Mouse (Mus musculus) forebrain, embryonic 10.5 days (tissue): ENCODE data around the gene Ccr1l1. TPM values are rescaled to one million over a fixed set of nuclear protein-coding genes. Genes with fewer than 3 reads are reported as not detected.

Experiments
- DNase-seq: peaks from one replicate; pipeline ENCODE4 v3.0.0-alpha.2; 2017; ENCODE audit warnings: low spot score; ENCODE audit errors: extremely low spot score
- H3K27ac ChIP-seq: fragments of 300-500 bp; sonication (generic); 2 replicates; pipeline ENCODE4 v1.5.1; 2016; ENCODE audit warnings: mild to moderate bottlenecking
- H3K27me3 ChIP-seq: fragments of 300-500 bp; sonication (generic); 2 replicates; pipeline ENCODE4 v1.6.1; 2016; ENCODE audit warnings: mild to moderate bottlenecking; ENCODE audit not compliant: poor library complexity, severe bottlenecking
- H3K36me3 ChIP-seq: fragments of 300-500 bp; sonication (generic); replicated peaks from 2 replicates; pipeline ENCODE4 v1.6.1; 2016; ENCODE audit warnings: mild to moderate bottlenecking, moderate library complexity
- H3K4me1 ChIP-seq: fragments of 300-500 bp; sonication (generic); 2 replicates; pipeline ENCODE4 v1.6.1; 2016
- H3K4me3 ChIP-seq: fragments of 300-500 bp; sonication (generic); 2 replicates; pipeline ENCODE4 v1.5.1; 2016; ENCODE audit warnings: mild to moderate bottlenecking, moderate library complexity
- H3K9me3 ChIP-seq: fragments of 300-500 bp; sonication (generic); 2 replicates; pipeline ENCODE4 v1.6.1; 2016; ENCODE audit warnings: mild to moderate bottlenecking, moderate library complexity
- WGBS: fragments of 180-500 bp; shearing (Covaris S2); methylation state at CpG from one replicate; pipeline ENCODE4 v1.1.7; 2016; 5-methylcytosine and 5-hydroxymethylcytosine counted together
- polyA plus RNA-seq: library from polyadenylated mRNA; unstranded; fragments of >200 nt; fragmentation: Nextera tagmentation; extraction: Ambion mirVana; gene quantifications from 2 replicates; pipeline ENCODE4 v1.2.1, GENCODE M21; 2016

The Ccr1l1 gene
- polyA plus RNA-seq, result not detected in 2 replicates

DNA sequence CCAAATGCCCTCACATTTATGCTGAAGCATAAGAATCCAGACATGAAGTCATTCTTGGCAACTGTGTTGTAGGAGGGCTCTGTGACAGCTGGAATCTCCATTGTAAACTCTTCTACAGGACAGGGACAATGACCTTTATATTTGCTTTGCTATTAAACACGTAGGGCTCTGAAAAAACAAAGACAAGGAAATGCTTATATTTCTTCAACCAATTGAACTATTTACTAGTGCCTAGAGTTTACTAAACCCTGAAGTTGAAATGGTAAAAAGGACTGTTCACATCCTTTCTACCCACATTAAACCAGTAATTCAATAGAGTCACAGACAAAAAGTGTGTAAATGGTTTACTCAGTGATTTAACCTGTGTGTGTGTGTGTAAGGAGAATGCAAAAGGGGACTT, at the start of gene Ccr1l1:
Ccr1l1 (minus strand) TSS at position 101 of the 400 bp plus-strand sequence.
- Histone ChIP-seq H3K27ac (no peak within 1 kb of the TSS), H3K9me3 (no peaks in the 10 kb centered on the region), H3K27me3 (no peaks in the 10 kb centered on the region), H3K4me1 (no peaks in the 10 kb centered on the region), H3K4me3 (no peak within 1 kb of the TSS), H3K36me3 (no peaks in the 10 kb centered on the region)
- no peak for DNase-seq
- WGBS, result 78% methylated on average over 1 of the region's 1 CpGs

DNA sequence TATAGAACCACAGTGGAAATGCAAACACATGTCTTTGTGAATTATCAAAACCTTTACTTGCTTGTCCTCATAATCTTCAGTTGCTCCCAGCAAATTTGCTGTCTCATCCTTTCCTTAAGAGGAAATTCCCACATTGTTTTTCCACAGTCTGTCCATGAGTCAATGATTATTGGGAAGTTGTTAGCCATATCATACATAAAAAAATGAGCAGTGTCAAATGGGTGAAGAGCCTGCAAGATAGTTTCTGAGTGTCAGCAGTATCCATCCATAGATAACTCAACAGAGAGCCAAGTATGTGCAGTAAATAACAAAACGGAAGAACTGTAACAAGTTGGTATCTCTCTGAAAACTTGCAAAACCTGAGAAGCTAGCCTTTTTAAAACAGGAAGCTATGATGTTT, 43.5 kb upstream of the Ccr1l1 start, which contains the start of gene Ccr3:
Ccr3 (plus strand) TSS at position 301 of the 400 bp plus-strand sequence.
- no peaks in the 10 kb centered on the region for H3K9me3 ChIP-seq
- H3K4me3 ChIP-seq, result no peak within 1 kb of the TSS
- no peak within 1 kb of the TSS for H3K27ac ChIP-seq
- no peaks in the 10 kb centered on the region for H3K27me3 ChIP-seq
- WGBS, result 89% methylated on average over 1 of the region's 1 CpGs
- no peak for DNase-seq
- H3K4me1 ChIP-seq, result no peaks in the 10 kb centered on the region
- no peaks in the 10 kb centered on the region for H3K36me3 ChIP-seq

DNA sequence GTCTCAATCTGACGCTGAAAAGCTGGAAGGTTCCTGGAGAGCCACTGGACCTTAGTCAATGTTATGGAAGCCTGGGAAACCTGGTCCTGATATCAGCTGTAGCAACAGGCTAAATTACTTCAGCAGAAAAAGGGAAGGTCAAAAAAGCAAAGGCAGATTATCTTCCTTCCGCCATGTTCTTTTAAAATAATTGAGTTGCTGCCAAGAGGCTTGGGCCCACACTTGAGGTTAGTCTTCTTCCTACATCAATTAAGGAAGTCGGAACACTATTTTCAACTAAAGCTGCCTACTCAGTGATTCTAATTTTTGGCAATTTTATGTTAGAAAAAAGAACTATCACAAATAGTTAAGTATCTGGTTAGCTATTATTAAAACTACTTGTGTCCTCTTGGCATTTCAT, 41.7 kb upstream of the Ccr1l1 start:
- H3K9me3 ChIP-seq, result no peaks in the 10 kb centered on the region
- H3K27ac ChIP-seq, result no peak overlapping the region
- H3K4me3 ChIP-seq, result no peak overlapping the region
- H3K4me1 ChIP-seq, result no peaks in the 10 kb centered on the region
- no peaks in the 10 kb centered on the region for H3K27me3 ChIP-seq
- no peak for DNase-seq
- WGBS, result 89% methylated on average over 3 of the region's 3 CpGs
- no peaks in the 10 kb centered on the region for H3K36me3 ChIP-seq

DNA sequence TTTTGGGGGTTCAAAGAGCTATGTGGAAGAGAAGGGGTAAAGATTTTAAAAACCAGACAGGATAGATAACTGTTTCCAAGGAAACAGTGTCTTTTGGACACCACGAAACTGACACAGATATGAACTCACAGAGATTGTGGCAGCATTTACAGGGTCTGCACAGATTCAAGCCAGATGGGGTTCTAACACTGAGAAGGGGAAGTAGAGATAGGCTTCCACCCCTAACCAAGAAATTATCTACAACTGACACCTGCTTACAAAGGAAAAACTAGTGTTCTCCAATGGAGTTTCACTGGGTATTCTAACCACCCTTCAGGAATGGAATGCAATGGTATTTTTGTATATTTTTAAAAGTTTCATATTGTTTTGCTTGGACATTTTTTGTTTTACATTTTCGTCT, 37.8 kb upstream of the Ccr1l1 start:
- H3K4me1 ChIP-seq, result no peaks in the 10 kb centered on the region
- no peak overlapping the region for H3K27ac ChIP-seq
- no peaks in the 10 kb centered on the region for H3K36me3 ChIP-seq
- no peak for DNase-seq
- H3K9me3 ChIP-seq, result no peaks in the 10 kb centered on the region
- no peaks in the 10 kb centered on the region for H3K27me3 ChIP-seq
- H3K4me3 ChIP-seq, result no peak overlapping the region
- WGBS, result 82% methylated on average over 2 of the region's 2 CpGs

DNA sequence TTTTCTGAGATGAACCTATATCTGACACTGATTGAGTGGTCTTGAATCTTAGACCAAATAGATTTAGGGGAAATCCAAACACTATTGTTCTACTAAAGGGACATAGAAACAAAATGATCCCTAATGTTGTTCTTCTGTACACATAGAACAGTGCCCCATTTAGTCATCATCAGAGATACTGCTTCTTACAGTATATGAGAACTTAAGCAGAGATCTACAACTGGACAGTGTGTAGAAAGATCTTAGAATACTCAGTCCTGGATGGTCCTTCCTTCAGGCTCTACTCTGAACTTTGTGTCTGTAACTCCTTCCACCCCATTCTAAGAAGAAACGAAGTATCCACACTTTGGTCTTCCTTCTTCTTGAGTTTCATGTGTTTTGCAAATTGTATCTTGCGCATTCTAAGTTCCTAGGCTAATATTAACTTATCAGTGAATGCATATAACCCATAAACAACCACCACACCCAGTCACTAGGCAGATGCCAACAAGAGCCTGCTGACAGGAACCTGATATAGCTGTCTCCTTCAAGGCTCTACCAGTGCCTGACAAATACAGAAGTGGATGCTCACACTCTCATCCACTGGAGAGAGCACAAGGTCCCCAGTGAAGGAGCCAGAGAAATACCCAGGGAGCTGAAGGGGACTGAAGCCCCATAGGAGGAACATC, 36.9 kb upstream of the Ccr1l1 start:
- Histone ChIP-seq H3K27ac (no peak overlapping the region), H3K9me3 (no peaks in the 10 kb centered on the region), H3K36me3 (no peaks in the 10 kb centered on the region), H3K4me1 (no peaks in the 10 kb centered on the region), H3K27me3 (no peaks in the 10 kb centered on the region), H3K4me3 (no peak overlapping the region)
- 78% methylated on average over 2 of the region's 2 CpGs for WGBS
- no peak for DNase-seq

DNA sequence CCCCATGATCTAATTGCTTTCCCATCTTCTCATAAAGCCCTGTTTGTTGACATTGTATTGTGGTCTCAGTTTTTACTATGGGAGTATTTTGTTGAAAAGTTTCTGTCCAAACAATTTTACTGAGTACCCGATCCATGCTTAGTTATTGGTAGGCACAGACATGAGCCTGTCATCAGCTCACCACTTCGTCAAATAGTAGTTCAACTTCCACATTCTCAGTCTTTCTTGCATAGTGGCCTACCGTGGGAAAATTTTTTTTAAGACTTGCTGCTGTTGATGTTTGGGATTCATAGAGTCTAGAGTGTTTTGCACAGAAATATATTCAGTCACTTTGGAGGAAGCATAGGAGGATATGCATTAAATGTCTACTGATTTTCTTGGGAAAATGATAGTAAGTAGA, 35.1 kb upstream of the Ccr1l1 start:
- no peaks in the 10 kb centered on the region for H3K4me1 ChIP-seq
- 88% methylated on average over 3 of the region's 3 CpGs for WGBS

DNA sequence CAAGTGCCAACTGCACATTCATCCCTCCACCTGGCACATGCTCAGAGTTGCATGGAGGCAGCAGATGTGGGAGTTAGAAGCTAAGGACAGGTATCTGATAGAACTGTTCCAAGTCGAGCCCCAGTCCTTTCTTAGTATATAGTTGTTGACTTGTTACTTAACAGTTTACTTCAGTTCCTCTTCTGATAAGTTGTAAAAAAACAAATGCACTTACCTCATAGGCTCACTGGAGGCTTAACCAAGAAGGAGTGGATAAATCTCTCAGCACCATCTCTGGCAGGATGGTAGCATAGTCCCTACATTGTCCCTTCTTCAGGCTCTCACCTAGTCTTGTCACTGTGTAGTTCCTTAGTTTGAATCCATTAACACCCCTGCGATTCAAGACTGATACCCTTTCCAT, 34.5 kb upstream of the Ccr1l1 start:
- H3K4me3 ChIP-seq, result no peak overlapping the region
- no peaks in the 10 kb centered on the region for H3K36me3 ChIP-seq
- 80% methylated on average over 2 of the region's 2 CpGs for WGBS
- H3K4me1 ChIP-seq, result no peaks in the 10 kb centered on the region
- no peak overlapping the region for H3K27ac ChIP-seq
- no peaks in the 10 kb centered on the region for H3K9me3 ChIP-seq
- no peaks in the 10 kb centered on the region for H3K27me3 ChIP-seq
- DNase-seq, result no peak

More for the DNA sequence above, 35.1 kb upstream of the Ccr1l1 start:
- DNase-seq, result no peak
- Histone ChIP-seq H3K9me3 (no peaks in the 10 kb centered on the region), H3K27ac (no peak overlapping the region), H3K27me3 (no peaks in the 10 kb centered on the region), H3K36me3 (no peaks in the 10 kb centered on the region), H3K4me3 (no peak overlapping the region)

DNA sequence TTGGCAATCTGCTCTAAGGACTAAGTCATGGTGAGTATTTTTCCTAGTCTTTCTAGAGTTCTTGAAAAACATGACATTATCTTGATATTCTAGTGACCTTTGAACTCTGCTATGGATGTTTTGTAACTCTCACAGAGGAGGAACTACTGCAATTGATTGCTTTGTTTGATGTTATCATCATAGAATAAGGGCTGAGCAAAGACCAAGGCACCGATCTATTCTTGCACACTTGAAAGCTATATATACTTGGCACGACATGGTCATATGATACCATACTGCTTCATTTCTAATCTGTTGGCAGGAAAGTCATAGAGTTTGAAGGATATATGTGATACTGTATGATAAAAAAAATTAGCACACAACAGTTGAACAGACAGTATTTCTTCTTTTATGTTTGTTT, 21.6 kb upstream of the Ccr1l1 start:
- Histone ChIP-seq H3K4me1 (no peaks in the 10 kb centered on the region), H3K27ac (no peak overlapping the region), H3K36me3 (no peaks in the 10 kb centered on the region), H3K9me3 (no peaks in the 10 kb centered on the region), H3K4me3 (no peak overlapping the region), H3K27me3 (no peaks in the 10 kb centered on the region)
- DNase-seq, result no peak
- WGBS, result 87% methylated on average over 2 of the region's 2 CpGs

DNA sequence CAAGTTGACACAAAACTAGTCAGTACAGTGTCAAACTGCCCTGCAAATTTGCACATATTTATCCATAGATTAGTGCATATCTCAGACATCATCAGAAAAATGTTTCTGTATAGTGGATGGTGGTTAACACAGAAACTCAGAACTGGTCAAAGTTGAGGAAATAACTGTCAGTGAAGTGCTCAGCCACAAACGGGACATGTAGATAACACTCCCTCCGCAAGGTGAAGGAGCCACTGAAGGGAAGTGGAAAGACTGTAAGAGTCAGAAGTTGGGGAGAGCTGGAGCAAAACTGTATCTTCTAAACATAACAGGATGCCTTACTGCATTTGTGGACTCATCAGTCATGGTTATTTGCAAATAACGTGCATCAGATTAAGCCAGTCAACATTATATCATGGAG, 19.5 kb upstream of the Ccr1l1 start:
- Histone ChIP-seq H3K27me3 (no peaks in the 10 kb centered on the region), H3K4me3 (no peak overlapping the region), H3K9me3 (no peaks in the 10 kb centered on the region), H3K4me1 (no peaks in the 10 kb centered on the region), H3K36me3 (no peaks in the 10 kb centered on the region), H3K27ac (no peak overlapping the region)
- WGBS, result 81% methylated on average over 3 of the region's 3 CpGs
- no peak for DNase-seq

DNA sequence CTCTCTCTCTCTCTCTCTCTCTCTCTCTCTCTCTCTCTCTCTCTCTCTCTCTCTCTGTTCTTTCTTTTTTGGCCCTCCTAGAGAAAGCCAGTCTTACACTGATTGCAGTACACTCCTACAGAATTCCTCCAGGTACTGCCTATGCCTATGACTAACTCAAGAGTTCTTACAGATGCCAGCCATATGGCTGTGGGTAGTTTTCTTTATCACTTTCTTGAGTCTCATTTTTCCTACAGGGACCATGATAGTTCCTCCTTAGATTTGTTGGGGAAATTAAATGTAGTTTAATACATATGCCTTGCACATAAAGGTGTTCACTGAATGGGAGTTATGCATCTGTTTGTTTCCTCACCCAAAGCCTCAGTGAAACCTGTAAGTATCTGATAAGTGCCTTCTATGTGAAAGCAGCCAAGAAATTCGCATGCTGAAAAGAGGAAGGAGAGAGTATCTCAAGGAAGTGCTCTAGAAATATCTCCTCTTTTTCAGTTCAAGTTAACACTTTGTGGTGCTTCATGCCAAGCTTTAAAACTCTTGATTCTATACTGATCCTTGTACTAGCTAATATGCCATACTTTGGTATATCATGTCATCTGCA, 13.2 kb upstream of the Ccr1l1 start:
- no peaks in the 10 kb centered on the region for H3K27me3 ChIP-seq
- no peaks in the 10 kb centered on the region for H3K36me3 ChIP-seq
- no peak overlapping the region for H3K4me3 ChIP-seq
- H3K27ac ChIP-seq, result no peak overlapping the region
- 52% methylated on average over 1 of the region's 1 CpGs for WGBS
- no peaks in the 10 kb centered on the region for H3K9me3 ChIP-seq
- DNase-seq, result no peak
- no peaks in the 10 kb centered on the region for H3K4me1 ChIP-seq

DNA sequence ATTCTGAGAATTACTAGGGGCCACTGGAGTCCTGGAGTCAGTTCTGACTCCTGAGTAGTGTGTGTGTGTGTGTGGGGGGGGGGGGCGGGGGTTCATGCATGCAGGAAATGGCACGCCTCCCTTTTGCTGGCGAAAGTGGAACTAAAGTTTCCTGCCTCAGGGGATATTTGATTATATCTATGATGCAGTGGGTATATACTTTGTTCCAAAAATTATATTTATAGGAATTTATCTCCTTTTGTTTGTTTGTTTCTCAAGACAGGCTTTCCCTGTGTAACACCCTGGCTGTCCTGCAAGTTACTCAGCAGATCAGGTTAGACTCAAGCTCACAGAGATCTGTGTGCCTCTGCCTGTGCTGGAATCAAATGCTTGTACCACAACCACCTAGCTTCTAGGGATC, 11.5 kb upstream of the Ccr1l1 start:
- Histone ChIP-seq H3K27me3 (no peaks in the 10 kb centered on the region), H3K36me3 (no peaks in the 10 kb centered on the region), H3K4me1 (no peaks in the 10 kb centered on the region), H3K9me3 (no peaks in the 10 kb centered on the region), H3K27ac (no peak overlapping the region), H3K4me3 (no peak overlapping the region)
- no peak for DNase-seq
- 86% methylated on average over 3 of the region's 3 CpGs for whole genome bisulfite sequencing

DNA sequence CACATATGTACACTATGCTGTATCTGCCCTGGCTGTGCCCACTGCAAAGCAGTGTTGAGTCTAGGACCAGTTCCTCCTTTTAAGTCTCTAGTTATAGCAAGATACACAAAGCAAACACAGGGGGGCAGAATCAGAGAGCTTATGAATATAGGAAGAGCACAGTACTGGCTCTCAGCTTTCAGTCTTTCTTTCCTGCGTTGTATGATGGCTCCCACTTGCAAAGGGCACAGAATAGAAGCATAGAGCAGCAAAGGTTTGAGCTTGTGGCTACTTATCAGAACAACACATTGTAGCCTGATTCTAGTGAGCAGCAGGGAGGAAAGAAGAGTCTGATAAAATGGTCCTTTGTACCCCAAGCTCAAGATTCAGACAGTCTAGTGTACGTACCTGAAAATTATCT, 8.0 kb upstream of the Ccr1l1 start:
- WGBS, result 86% methylated on average over 2 of the region's 2 CpGs

DNA sequence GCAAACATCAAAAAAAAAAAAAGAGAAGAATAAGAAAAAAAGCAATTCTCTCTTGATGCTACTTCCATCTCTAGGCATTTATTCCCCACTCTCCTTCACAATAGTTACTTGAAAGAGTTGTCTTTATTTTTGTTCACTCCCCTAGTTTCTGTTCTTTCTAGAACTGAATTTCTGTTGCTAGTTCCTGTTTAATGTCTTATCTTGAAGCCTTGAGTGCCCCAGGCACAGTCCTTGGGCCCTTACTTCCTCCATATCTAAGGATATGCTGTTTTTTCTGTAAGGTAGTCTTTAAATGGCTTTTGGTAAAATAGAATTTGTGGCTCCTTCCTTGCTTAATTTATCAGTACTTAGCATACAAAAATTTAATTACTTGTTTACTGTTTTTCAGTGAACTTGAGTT, 6.7 kb upstream of the Ccr1l1 start:
- H3K27ac ChIP-seq, result no peak overlapping the region
- no peak for DNase-seq
- H3K27me3 ChIP-seq, result no peaks in the 10 kb centered on the region
- no peaks in the 10 kb centered on the region for H3K9me3 ChIP-seq
- no peaks in the 10 kb centered on the region for H3K36me3 ChIP-seq
- H3K4me1 ChIP-seq, result no peaks in the 10 kb centered on the region
- H3K4me3 ChIP-seq, result no peak overlapping the region

More for the DNA sequence above, 8.0 kb upstream of the Ccr1l1 start:
- H3K4me1 ChIP-seq, result no peaks in the 10 kb centered on the region
- no peaks in the 10 kb centered on the region for H3K9me3 ChIP-seq
- H3K36me3 ChIP-seq, result no peaks in the 10 kb centered on the region
- H3K4me3 ChIP-seq, result no peak overlapping the region
- no peak for DNase-seq
- no peaks in the 10 kb centered on the region for H3K27me3 ChIP-seq
- H3K27ac ChIP-seq, result no peak overlapping the region
